Mouse (Mus musculus) gastrocnemius, postnatal 14 days (tissue): Measurements from ENCODE around the gene Krt42. TPM values are rescaled to one million over a fixed set of nuclear protein-coding genes. Genes with fewer than 3 reads are reported as not detected.

ENCODE experiments used
- DNase-seq: peaks from one replicate; pipeline ENCODE4 v3.0.0; 2021; ENCODE audit warnings: mixed read lengths
- intact Hi-C: fragments of 180-260 bp; cut with DNase I; formaldehyde crosslinking; loops from one replicate; pipeline ENCODE4 v1.15.1; 2025; ENCODE audit warnings: low total_unique reads
- total RNA-seq, 2 experiments: library from RNA; stranded (reverse); gene quantifications; 2 replicates each; pipeline ENCODE4 v1.2.3; 2021

Krt42 gene
- total RNA-seq, 2 experiments from 2014 or later = not detected

DNA sequence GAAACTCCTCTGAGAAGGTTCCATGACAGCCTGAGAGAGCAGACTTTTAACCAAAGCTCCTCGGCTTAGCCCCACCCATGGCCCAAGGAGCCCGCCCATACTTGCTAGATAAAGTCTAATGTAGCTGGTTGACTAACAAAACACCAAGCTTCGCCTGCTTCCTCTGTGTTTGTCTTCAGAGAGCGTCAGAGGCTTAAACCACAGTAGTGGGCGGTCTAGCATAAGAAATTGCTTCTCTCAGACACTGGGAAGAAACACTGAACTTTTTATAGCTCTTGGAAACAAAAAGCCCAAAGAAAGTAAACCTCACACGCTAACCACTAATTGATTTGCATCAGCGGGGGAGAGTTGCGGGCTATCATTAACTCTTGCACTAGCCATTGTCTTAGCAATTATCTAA is 47.9 kb downstream of the Krt42 start:
- intact Hi-C loops = no loop called here
- no peak for DNase-seq

GRCm38 (mm10) chr11:100219304-100219703 is 50.4 kb downstream of the Krt42 start:
- intact Hi-C loops = no loop called here
- no peak for DNase-seq

Other genes starting within 250 kb of the Krt42 start
- gene Krt33b, start 240.0 kb downstream of the Krt42 start, total RNA-seq = under 1 TPM in 1 of 2 experiments, not detected in 1; 0.31 TPM
- gene Krt34, start 228.3 kb downstream of the Krt42 start, total RNA-seq = not detected
- gene Krt31, start 219.3 kb downstream of the Krt42 start, total RNA-seq = not detected
- not detected for gene Krt32, start 181.6 kb downstream of the Krt42 start, total RNA-seq
- gene Krt35, start 173.6 kb downstream of the Krt42 start, total RNA-seq = not detected
- not detected for gene Krt36, start 164.2 kb downstream of the Krt42 start, total RNA-seq
- gene Krt13, start 148.3 kb downstream of the Krt42 start, total RNA-seq = not detected
- not detected for gene Krt15, start 133.9 kb downstream of the Krt42 start, total RNA-seq
- under 1 TPM; 0.38 to 0.51 TPM for gene Krt19, start 121.2 kb downstream of the Krt42 start, total RNA-seq
- gene Krt9, start 76.6 kb downstream of the Krt42 start, total RNA-seq = not detected
- gene Krt14, start 62.3 kb downstream of the Krt42 start, total RNA-seq = not detected
- gene Krt16, start 21.0 kb downstream of the Krt42 start, total RNA-seq = not detected
- not detected for gene Krt17, start 8.8 kb downstream of the Krt42 start, total RNA-seq
- gene Eif1, start 50.0 kb upstream of the Krt42 start, total RNA-seq = 100 to 1,000 TPM; 781 to 791 TPM
- gene Gast, start 64.5 kb upstream of the Krt42 start, total RNA-seq = not detected
- gene Hap1, start 86.3 kb upstream of the Krt42 start, total RNA-seq = under 1 TPM; 0.66 to 0.82 TPM
- gene Jup, start 127.9 kb upstream of the Krt42 start, total RNA-seq = 10 to 100 TPM; 88.5 to 89.4 TPM
- gene P3h4, start 145.0 kb upstream of the Krt42 start, total RNA-seq = 10 to 100 TPM; 10.9 to 12.0 TPM
- 10 to 100 TPM; 26.1 to 31.3 TPM for gene Fkbp10, start 145.8 kb upstream of the Krt42 start, total RNA-seq
- 10 to 100 TPM; 13.2 to 13.3 TPM for gene Nt5c3b, start 171.9 kb upstream of the Krt42 start, total RNA-seq
- under 1 TPM; 0.33 to 0.43 TPM for gene Klhl10, start 172.0 kb upstream of the Krt42 start, total RNA-seq
- gene Klhl11, start 202.9 kb upstream of the Krt42 start, total RNA-seq = 1 to 10 TPM; 6.5 to 6.9 TPM